Mouse (Mus musculus) E14TG2a.4 (cell line): ENCODE data around the gene Fam216a.

Source experiments
- CTCF ChIP-seq: conservative IDR thresholded peaks from 2 replicates; pipeline ENCODE4 v1.5.1; 2014; ENCODE audit warnings: low read length
- POU5F1 ChIP-seq: IDR thresholded peaks from 2 replicates; pipeline ENCODE4 v1.6.1; 2014; ENCODE audit warnings: low read length, borderline replicate concordance

DNA sequence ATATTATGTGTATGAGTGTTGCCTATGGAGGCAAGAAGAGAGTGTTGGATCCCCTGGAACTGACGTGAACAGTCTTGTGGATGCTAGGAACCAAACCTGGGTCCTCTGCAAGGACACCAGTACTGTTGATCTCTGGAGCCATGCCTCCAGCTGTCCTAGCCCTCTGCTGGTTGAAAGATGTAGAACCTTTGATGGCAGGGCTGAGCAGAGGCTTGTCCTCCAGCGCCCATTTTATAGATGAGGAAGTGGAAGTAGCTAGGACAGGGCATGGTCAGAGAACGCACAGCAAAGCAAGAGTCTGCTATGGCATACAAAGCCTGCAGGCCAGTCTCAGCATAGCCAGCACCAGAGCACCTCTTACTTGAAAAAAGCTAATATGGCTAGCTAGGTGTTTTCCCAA is 54.1 kb downstream of the Fam216a start:
- TF ChIP-seq CTCF = peak; percentile 30
- TF ChIP-seq POU5F1 = no peak
